Mouse (Mus musculus) cerebellum, adult 11 months (tissue): ENCODE measurements around the gene Usp25.

Experiments used
- DNase-seq: peaks from one replicate; pipeline ENCODE4 v3.0.0; 2022

Usp25 gene

GRCm38 (mm10) chr16:77034751-77035150 lies 21.2 kb downstream of the Usp25 start:
- no peak for DNase-seq

- DNase-seq = no peak
Measured at GRCm38 (mm10) chr16:77041573-77041972, 28.1 kb downstream of the Usp25 start.

GRCm38 (mm10) chr16:77043499-77043898 lies 30.0 kb downstream of the Usp25 start:
- no peak for DNase-seq

DNA sequence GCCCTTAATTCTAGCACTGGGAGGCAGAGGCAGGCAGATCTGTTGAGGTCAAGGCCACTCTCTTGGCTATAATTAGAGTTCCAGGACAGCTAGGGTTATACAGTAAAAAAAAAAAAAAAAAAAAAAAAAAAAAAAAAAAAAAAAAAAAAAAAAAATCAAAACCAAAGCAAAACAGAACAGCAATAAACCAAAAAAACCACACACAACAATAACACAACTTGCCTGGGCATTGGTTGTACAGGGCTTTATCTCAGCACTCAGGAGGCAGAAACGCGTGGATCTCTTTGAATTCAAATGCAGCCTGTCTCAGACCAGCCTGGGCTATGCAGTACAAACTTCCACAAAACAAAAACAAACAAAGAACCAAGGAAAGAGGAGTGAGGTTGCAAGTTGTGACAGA lies 40.7 kb downstream of the Usp25 start:
- no peak for DNase-seq

DNA sequence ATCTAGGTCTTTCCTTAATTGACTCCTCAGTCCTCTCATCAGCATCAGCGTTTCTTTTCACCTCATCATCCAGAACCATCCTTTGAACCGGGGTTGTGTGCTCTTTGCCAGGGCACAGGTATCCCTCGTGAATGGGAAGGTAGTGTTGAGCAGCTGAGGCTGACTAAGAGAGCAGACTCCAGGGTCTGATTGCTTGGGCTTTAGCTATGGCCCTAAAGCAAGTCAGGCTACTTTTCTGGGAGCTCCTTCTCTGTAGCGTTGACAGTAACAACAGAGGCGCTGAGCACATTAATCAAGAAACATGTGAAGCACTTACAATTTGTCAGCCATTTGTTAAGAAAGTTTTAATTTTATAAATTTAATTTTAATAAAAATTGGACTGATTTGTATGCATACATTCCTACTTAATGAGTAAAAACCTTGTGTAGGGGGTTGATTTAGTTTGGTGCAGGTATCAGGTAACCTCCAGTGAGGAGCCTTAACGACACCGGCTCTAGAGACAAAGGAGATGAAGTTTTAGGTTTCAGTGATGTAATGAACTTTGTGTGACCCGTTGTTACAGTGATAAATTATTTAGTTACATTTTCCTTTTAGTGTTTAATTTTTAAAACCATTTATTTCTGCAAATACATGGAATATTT lies 42.1 kb downstream of the Usp25 start:
- DNase-seq = no peak

- DNase-seq = no peak
Measured at GRCm38 (mm10) chr16:77056160-77056520, 42.6 kb downstream of the Usp25 start.

GRCm38 (mm10) chr16:77058567-77058966 lies 45.1 kb downstream of the Usp25 start:
- DNase-seq = no peak

DNA sequence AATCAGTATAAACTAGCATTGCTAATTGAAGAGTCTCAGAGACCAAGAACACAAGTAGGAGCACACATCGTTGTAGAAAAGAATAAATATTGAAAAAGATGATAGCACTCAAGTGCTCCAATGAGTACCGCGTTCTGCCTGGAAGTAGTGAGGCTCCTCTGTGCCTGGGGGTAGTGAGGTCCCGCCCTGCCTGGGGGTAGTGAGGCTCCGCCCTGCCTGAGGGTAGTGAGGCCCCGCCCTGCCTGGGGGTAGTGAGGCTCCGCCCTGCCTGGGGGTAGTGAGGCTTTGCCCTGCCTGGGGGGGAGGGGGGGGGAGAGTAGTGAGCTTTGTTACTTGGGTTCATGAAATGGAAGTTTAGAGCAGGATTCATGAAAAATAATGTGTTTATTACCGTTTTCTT lies 46.7 kb downstream of the Usp25 start:
- DNase-seq = no peak

GRCm38 (mm10) chr16:77063916-77064315 lies 50.4 kb downstream of the Usp25 start:
- DNase-seq = no peak

GRCm38 (mm10) chr16:77076954-77077735 lies 63.6 kb downstream of the Usp25 start:
- DNase-seq = peak; percentile 35

DNA sequence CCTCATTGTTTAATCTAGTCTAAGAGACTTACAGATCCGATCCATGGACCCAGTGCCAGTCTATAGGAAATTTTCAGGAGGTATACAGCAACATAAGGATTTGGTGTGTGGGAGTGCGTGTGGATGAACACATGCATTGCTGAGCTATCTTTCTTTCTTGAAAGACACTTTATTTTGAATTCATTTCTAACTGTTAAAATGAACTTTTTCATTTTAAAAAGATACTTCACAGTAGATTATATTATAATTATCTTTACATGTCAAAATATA lies 64.2 kb downstream of the Usp25 start:
- no peak for DNase-seq

GRCm38 (mm10) chr16:77084071-77084470 lies 70.6 kb downstream of the Usp25 start:
- DNase-seq = no peak

- DNase-seq = no peak
Measured at GRCm38 (mm10) chr16:77089806-77090205, 76.3 kb downstream of the Usp25 start.

DNA sequence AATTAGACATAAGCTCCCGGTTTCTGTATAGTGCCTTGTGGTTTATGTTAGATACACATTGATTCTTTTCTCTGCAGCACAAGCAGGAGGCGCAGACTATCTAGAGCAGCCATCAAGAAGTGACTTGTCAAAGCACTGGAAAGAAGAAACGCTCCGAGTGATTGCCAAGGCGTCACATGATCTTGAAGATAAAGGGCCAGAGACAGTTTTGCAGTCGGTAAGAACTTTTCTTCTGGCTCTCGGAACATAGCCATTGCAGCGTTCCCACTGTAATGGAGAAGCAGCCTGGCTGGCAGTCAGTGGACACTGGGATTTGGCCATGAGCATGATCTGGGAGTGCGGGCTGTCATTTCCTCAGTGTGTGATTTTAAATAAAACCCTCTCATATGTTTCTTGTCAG lies 80.0 kb downstream of the Usp25 start:
- no peak for DNase-seq

DNA sequence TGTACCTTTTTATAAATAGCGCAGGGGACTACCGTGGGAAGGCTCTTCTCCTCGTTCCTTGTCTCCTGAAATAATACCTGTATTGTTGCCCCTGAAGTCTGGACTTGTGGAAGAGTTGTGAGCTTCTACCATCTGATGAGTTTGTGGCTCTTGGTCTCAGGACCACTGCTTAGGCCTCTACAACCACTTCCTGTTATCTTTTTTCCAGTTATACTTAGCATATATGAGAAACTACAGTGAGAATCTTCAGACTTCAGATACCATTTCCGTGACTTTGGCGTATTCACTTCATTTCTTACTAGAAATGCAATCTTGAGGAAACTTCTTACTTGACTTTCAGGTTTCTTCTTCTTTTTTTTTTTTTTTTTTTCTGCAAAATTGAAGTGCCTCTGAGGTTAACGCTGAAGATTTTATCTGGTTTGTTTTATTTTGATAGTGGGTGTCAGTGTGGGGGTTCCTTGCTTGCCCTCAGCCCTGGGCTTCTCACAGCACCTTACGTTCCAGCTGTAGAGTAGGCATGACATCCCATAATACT lies 81.6 kb downstream of the Usp25 start:
- no peak for DNase-seq

- DNase-seq = peak; percentile 74
Measured at GRCm38 (mm10) chr16:77099018-77099869, 85.7 kb downstream of the Usp25 start.

- DNase-seq = no peak
Measured at GRCm38 (mm10) chr16:77103637-77104264, 90.2 kb downstream of the Usp25 start.

DNA sequence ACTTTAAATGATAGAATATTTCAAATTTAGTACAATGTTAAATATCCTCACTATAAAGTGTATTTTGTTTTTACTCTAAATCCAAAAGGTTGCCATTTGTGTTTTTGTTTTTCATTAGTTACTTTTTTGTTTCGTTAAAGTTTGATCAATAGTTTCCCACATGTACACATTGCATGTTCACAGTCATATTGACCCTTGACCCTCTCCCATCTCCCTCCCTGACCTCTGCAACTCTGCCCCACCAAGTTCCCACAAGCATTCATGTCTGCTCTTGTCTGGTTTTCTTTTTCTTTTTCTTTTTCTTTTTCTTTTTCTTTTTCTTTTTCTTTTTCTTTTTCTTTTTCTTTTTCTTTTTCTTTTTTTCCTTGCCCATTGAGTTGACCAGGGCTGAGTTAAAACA lies 97.8 kb downstream of the Usp25 start:
- no peak for DNase-seq

- no peak for DNase-seq
Measured at GRCm38 (mm10) chr16:77125908-77126307, 112.4 kb downstream of the Usp25 start.

- no peak for DNase-seq
Measured at GRCm38 (mm10) chr16:77128683-77129082, 115.2 kb downstream of the Usp25 start.

GRCm38 (mm10) chr16:77133055-77133454 lies 119.5 kb downstream of the Usp25 start:
- no peak for DNase-seq

DNA sequence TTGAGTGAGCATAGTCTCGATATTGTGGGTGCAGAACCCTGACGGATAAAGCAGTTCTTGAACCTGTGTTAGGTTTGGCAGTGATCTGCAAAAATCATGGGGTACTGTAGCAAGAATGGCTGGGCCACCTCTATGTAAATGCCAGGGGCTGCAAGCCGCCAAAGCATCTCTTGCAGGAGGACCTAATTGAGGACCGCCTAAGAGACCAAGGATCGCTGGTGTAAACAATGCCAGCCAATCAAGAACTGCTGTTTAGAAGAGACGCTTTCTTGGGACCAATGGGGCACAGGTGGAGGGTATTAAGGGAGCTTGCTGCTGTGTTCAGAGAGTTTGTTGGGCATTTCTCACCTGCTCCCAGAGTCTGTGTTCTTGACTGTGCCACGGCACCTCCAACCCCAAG lies 127.1 kb downstream of the Usp25 start:
- no peak for DNase-seq

- no peak for DNase-seq
Measured at GRCm38 (mm10) chr16:77146801-77147200, 133.3 kb downstream of the Usp25 start.
